Mouse (Mus musculus) megakaryocyte, embryonic 14.5 days (primary cell): ENCODE results near the gene Ugt1a6a. TPM values are rescaled to one million over a fixed set of nuclear protein-coding genes. Genes with fewer than 3 reads are reported as not detected.
"Not testable (repeated sequence)": the region's sequence is repeated elsewhere in the genome, so short reads cannot be mapped to it uniquely, and the experiment has no call there.

Experiments used
- H3K27me3 ChIP-seq: replicated peaks from 2 replicates; pipeline ENCODE3; 2012; ENCODE audit warnings: inconsistent platforms
- H3K36me3 ChIP-seq: replicated peaks from 2 replicates; pipeline ENCODE3; 2012; ENCODE audit warnings: low read length, inconsistent platforms, mixed read lengths
- H3K4me1 ChIP-seq: 2 replicates; pipeline ENCODE4 v1.6.1; 2012; ENCODE audit warnings: inconsistent platforms
- H3K4me3 ChIP-seq: replicated peaks from 2 replicates; pipeline ENCODE3; 2012; ENCODE audit warnings: moderate library complexity, mild to moderate bottlenecking, inconsistent platforms
- H3K9me3 ChIP-seq: 2 replicates; pipeline ENCODE4 v1.6.1; 2012; ENCODE audit warnings: inconsistent platforms
- FLI1 ChIP-seq: IDR thresholded peaks from 2 replicates; pipeline ENCODE4 v1.6.1; 2012; ENCODE audit warnings: low read length, inconsistent platforms, mixed read lengths
- GATA1 ChIP-seq: IDR thresholded peaks from 3 replicates; pipeline ENCODE4 v1.6.1; 2012; ENCODE audit warnings: mixed read lengths, low read length, inconsistent platforms, borderline replicate concordance
- polyA plus RNA-seq: library from polyadenylated mRNA; stranded (reverse); fragments of >175 nt; gene quantifications from 2 replicates; pipeline ENCODE4 v1.2.3, GENCODE M21; 2012; ENCODE audit warnings: low replicate concordance; ENCODE audit not compliant: insufficient read depth

Ugt1a6a gene
- not detected in 2 replicates for polyA plus RNA-seq

GRCm38 (mm10) chr1:88134457-88135011 is at the start of gene Ugt1a6a:
TSS of gene Ugt1a6a (plus strand) at chr1:88134809.
- H3K9me3 ChIP-seq, H3K27me3 ChIP-seq, H3K36me3 ChIP-seq, H3K4me1 ChIP-seq, H3K4me3 ChIP-seq: not testable (repeated sequence)

- TF ChIP-seq FLI1 (no peak), GATA1 (no peak)
- H3K9me3 ChIP-seq: no peaks in the 10 kb centered on the region
- H3K4me1 ChIP-seq: no peaks in the 10 kb centered on the region
- no peak overlapping the region for H3K4me3 ChIP-seq
- no peaks in the 10 kb centered on the region for H3K36me3 ChIP-seq
- peaks cover 9% of the 10 kb centered on the region for H3K27me3 ChIP-seq
Measured at GRCm38 (mm10) chr1:88086125-88086524, 48.5 kb upstream of the Ugt1a6a start.

- H3K4me1 ChIP-seq: peaks cover 3% of the 10 kb centered on the region; the same call in 1 of the 2 replicates
- no peaks in the 10 kb centered on the region for H3K9me3 ChIP-seq
- H3K27me3 ChIP-seq: peaks cover 9% of the 10 kb centered on the region
- H3K36me3 ChIP-seq: no peaks in the 10 kb centered on the region
- TF ChIP-seq GATA1: no peak
- TF ChIP-seq FLI1: no peak
- no peak within 1 kb of the TSS for H3K4me3 ChIP-seq
Measured at GRCm38 (mm10) chr1:88087513-88087912, 47.1 kb upstream of the Ugt1a6a start, which contains the start of gene Ugt1a8. TSS of gene Ugt1a8 (plus strand) at chr1:88087813.

- H3K4me1 ChIP-seq: peaks cover 26% of the 10 kb centered on the region
- H3K9me3 ChIP-seq: no peaks in the 10 kb centered on the region
- peaks cover 5% of the 10 kb centered on the region for H3K27me3 ChIP-seq
- H3K4me3 ChIP-seq: no peak overlapping the region
- TF ChIP-seq GATA1 (no peak), FLI1 (no peak)
- no peaks in the 10 kb centered on the region for H3K36me3 ChIP-seq
Measured at GRCm38 (mm10) chr1:88092341-88092740, 42.3 kb upstream of the Ugt1a6a start.

- H3K9me3 ChIP-seq, H3K27me3 ChIP-seq, H3K4me3 ChIP-seq, H3K36me3 ChIP-seq: not testable (repeated sequence)
- peaks cover 26% of the 10 kb centered on the region for H3K4me1 ChIP-seq
Measured at GRCm38 (mm10) chr1:88094270-88094676, 40.3 kb upstream of the Ugt1a6a start.

- H3K9me3 ChIP-seq: no peaks in the 10 kb centered on the region
- H3K4me3 ChIP-seq: peak within 1 kb of the TSS; percentile 77
- no peaks in the 10 kb centered on the region for H3K27me3 ChIP-seq
- no peaks in the 10 kb centered on the region for H3K36me3 ChIP-seq
- no peak for TF ChIP-seq GATA1
- TF ChIP-seq FLI1: no peak
- H3K4me1 ChIP-seq: peaks cover 26% of the 10 kb centered on the region
Measured at GRCm38 (mm10) chr1:88094941-88095492, 39.6 kb upstream of the Ugt1a6a start, which contains the start of gene Ugt1a7c. TSS of gene Ugt1a7c (plus strand) at chr1:88095062.

- H3K4me3 ChIP-seq, H3K9me3 ChIP-seq, H3K36me3 ChIP-seq: not testable (repeated sequence)
- Histone ChIP-seq H3K27me3 (peaks cover 12% of the 10 kb centered on the region), H3K4me1 (peaks cover 26% of the 10 kb centered on the region)
Measured at GRCm38 (mm10) chr1:88098546-88098945, 36.1 kb upstream of the Ugt1a6a start.

- peaks cover 23% of the 10 kb centered on the region for H3K4me1 ChIP-seq
- H3K27me3 ChIP-seq: peaks cover 17% of the 10 kb centered on the region
- not testable (repeated sequence) for H3K36me3 ChIP-seq, H3K4me3 ChIP-seq, H3K9me3 ChIP-seq
Measured at GRCm38 (mm10) chr1:88099691-88100090, 34.9 kb upstream of the Ugt1a6a start.

- H3K4me3 ChIP-seq: peak within 1 kb of the TSS; percentile 24
- not testable (repeated sequence) for H3K9me3 ChIP-seq
Measured at GRCm38 (mm10) chr1:88103019-88103418, 31.6 kb upstream of the Ugt1a6a start, which contains the start of gene Ugt1a6b. TSS of gene Ugt1a6b (plus strand) at chr1:88103252.

GRCm38 (mm10) chr1:88103697-88104468 is 30.7 kb upstream of the Ugt1a6a start:
- not testable (repeated sequence) for H3K9me3 ChIP-seq, H3K36me3 ChIP-seq
- peaks cover 18% of the 10 kb centered on the region for H3K27me3 ChIP-seq
- H3K4me3 ChIP-seq: peak overlapping the region; percentile 24
- H3K4me1 ChIP-seq: peaks cover 19% of the 10 kb centered on the region

More at GRCm38 (mm10) chr1:88103019-88103418, 31.6 kb upstream of the Ugt1a6a start, which contains the start of gene Ugt1a6b:
- Histone ChIP-seq H3K4me1 (peaks cover 19% of the 10 kb centered on the region), H3K27me3 (peaks cover 18% of the 10 kb centered on the region)
- H3K36me3 ChIP-seq: not testable (repeated sequence)
